Mouse (Mus musculus) B cell, adult 2 months (primary cell): Measurements from ENCODE around the gene Ankrd66.
"Not testable (repeated sequence)": the region's sequence is repeated elsewhere in the genome, so short reads cannot be mapped to it uniquely, and the experiment has no call there.

Source experiments
- DNase-seq, 2 experiments: peaks; one replicate each; pipeline ENCODE4 v3.0.0; 2022

Ankrd66 gene

DNA sequence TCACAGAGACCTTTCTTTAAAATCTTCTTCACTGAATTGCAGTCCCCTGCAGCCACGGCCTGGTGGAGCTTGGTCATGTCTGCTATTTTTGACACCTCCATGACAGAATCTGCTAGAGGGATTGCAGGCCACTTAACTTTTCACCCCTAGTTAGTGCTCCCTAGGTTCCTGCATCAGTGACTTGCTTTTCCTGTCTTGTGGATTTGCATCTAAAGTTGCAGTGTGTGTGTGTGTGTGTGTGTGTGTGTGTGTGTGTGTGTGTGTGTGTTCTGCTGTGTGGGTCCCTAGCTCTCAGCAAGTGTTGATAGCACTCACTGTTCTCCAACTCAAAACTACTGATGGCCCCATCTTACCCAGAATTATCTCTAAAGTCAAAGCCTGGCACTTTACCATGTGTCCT is at the start of gene Ankrd66:
TSS of gene Ankrd66 (minus strand) at position 101 of the 400 bp plus-strand sequence.
- no peak for DNase-seq

DNA sequence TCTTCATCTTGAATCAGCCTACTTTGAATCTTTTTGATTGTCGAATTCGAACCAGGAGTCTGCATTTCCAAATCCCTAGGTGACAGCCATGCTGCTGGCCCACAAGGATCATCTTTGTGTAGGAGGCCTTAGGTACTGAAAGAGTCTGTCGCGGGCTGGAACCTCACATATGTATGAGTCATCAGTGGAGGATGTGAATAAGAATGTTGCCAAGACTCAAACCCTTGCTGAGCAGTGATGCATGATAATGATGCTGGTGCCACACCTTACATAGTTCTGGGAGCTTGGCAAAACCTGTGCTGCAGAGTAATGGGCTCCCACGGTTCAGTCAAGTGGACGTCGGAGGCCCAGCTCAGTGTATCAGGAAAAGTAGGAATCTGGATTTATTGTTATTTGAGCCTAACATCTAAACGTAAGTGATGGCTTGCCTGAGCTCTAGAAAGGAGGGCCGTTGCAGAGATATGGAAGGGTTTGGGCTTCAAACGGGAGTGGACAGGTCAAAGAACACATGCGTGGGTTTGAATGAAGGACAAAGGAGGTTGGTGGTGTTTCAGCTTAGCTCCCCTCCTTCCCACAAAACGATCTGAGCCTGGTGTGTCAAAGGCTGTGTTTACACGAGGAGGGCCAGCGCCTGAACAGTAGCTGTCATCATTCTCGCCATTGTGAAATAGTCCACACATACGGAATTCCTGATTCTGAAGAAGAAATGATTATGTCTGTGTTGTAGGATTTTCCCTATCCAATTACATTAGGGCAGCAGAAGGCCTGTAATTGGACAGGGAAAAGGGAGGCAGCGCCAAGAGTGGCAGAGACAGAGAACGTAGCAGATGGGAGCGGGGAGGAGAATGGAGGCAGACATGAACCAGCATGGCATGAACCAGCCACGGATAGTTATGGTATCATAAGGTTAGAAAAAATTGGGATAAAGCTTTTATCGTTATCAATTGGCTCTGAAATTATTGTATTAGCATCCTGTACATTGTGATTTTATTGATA is 49.2 kb upstream of the Ankrd66 start:
- DNase-seq: no peak

DNA sequence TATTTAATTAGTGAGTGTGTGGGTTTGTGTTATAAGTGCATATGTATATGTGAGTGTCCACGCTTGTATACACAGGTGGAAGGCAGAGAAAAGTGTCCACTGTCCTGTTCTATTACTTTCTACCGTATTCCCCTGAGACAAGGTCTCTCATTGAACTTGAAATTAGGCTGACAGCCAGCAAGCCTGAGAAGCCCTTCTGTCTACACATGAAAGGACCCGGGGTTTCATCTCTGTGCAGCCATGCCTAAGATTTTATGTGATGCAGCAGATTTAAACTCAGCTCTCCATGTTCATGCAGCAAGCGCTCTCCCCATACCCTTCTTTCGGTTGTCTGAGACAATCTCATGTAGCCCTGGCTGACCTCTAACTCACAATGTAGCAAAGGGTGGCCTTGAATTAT is 47.1 kb upstream of the Ankrd66 start:
- DNase-seq: no peak

DNA sequence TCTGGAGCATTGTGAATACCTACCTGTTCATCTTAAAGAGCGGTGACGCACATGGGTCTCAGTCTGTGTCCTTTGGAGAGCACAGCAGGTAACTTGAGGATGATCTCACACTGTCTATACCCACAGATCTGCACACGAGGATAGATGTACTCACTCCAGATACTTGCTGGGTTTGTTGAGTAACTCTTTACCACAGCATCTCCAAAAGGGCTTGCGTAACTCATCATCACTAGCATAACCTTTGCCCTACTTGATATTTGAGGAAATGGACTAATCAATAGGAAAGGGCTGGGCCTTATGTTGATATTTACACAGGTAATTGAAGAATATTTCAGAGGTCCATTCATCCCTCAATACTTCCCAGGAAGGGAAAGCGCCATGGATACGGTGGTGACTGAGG is 46.3 kb upstream of the Ankrd66 start:
- DNase-seq: no peak

DNA sequence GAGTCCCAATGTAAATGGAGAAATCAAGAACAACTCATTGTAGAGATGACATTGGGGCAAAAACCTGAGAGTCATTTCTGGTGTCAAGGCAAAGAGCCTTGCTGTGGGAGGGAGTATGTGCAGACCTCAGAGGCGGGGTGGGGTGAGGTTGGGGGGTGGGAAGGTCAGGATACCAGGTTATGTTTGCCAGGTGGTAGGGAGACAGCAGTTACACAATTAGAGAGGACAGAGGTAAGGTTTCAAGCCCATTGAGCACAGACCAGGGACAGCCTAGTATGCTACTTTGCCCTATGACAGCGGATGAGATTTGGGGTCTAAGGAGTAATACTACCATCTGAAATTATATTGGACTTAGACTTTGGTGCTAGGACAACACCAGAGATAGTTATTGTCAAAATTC is 43.8 kb upstream of the Ankrd66 start:
- no peak for DNase-seq

DNA sequence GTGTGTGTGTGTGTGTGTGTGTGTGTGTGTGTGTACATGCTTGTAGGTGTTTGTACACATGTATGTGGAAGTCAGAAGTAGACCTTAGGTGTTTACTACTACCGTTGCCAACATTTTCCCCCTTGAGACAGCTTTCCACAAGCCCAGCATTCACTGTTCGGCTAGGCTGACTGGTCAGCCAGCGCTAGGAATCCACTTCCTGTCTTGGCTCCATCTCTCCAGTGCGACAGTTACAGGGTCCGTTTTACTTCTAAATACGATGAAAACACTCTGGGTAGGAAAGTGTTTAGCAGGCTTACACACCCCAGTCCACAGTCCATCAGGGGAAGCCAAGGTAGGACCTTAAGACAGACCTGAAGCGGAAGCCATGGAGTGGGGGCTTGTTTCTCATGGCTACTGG is 41.3 kb upstream of the Ankrd66 start:
- no peak for DNase-seq

DNA sequence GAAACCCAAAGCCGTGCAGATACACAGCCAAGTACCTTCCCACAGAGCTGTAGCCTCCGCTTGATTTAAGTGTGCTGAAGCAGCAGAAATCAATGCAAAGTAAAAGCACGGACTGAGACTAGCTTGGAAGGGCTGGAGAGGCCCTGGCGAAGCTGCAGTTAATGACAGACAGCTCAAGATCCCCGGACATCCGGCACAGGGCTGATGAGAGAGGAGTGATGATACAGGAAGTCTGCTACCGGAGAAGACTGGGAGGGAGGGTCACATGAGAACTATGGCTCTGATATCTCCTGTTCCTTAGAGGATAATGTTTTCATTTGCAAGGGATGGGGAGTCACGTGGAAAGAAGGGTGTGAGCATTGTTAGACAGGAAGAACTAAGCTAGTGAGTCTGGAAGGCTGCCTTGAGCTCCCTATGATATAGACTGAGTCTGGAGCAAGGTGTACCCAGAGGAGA is 37.6 kb upstream of the Ankrd66 start:
- DNase-seq: no peak

DNA sequence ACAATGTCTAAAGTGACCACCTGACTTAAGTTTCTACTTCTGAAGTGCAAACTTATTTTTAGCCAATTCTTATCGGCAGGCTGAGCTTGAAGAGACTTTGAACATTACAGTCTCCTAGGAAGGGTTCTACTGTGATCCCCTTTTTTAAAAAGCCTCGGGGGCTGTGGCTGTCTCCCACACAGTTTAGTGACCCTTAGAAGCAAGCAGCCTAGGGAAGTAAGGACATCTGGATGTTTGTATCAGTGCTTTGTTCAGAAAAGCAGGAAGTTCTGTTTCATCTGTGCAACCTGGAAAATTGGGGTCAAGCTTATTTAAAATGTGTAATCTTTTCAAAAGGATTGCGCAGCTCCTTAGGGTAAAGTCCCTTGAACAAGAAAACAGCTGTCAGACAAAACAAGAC is 37.0 kb upstream of the Ankrd66 start:
- no peak for DNase-seq

DNA sequence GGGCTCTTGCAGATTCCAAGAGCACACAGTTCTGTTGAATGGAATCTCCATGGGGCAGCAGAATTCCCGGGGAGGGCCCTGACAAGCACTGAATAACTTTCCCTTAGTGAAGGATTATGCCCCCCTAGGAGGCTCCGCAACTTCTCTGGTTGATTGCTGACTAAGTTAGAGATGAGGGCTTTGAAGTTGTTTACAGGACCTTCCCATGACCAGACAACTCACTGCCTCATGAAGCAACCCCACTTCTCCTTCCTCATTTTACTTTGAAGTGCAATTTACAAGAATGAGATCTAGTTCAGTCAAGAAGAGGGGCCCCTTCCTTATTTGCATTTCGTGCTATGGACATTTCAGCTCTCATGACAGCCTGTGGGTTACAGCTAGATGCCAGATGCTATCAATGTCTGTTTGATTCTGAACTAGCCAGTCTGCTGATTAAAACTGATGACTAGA is 30.2 kb upstream of the Ankrd66 start:
- peak; percentile 19 to 31 for DNase-seq

DNA sequence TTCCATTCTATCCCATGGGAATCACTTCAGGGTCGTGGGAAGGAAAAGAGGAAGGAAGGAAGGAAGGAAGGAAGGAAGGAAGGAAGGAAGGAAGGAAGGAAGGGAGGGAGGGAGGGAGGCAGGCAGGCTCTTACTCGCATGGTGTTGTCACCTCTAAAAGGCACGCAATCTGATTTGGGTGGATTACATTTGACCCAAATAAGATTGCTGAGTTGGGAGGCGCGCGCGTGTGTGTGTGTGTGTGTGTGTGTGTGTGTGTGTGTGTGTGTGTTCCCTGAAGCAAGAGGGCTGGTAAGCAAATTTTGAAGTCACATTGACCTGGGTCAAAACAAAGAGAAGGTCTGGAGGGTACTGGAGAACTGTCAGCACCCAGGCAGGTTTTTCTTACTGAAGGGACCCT is 25.8 kb upstream of the Ankrd66 start:
- peak in 1 of 2 experiments; percentile 8 for DNase-seq

DNA sequence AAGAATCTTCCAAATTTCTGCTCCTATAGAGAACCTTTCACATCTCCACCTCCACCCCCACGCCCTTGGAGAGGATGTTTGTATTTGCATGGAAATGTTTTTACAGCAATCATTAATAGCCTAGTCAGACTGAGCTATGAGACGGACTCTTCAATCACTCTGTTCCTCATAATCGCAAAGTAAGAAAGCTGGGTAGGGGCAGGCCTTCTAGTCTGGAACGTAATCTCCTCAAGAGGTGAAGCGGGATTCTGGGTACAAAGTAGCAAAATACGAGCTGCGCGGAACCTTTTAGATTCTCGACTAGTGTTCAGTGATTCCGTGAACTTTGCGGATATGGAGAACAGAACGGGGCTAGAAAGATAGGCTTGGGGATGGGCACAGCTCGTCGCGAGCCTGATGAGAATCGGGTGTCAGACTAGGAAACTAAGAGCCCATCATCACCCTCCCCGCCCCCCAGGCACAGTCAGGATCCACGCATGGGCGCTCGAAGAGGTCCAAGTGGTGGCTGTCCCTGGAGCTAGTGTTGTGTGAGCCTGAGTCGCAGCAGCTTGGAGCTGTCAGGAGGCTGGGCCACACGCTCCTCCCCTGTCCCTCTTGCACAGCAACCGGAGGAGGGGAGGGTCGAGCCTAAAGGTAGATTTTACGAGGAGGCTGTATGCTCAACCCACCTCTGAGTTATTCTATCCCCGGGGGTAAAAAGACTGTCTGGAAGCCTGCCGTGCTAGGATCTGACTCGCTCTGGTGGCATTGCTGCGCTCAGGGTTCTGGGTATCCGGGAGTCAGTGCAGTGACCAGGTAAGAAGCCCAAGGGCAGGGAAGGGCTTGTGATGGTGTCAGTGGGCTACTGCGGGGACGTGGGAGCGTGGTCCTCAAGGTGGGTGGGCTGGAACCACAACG is 24.8 kb upstream of the Ankrd66 start, which contains the start of gene Pla2g7:
TSS of gene Pla2g7 (plus strand) at position 107 of the 897 bp plus-strand sequence.
- peak; percentile 55 to 60 for DNase-seq

DNA sequence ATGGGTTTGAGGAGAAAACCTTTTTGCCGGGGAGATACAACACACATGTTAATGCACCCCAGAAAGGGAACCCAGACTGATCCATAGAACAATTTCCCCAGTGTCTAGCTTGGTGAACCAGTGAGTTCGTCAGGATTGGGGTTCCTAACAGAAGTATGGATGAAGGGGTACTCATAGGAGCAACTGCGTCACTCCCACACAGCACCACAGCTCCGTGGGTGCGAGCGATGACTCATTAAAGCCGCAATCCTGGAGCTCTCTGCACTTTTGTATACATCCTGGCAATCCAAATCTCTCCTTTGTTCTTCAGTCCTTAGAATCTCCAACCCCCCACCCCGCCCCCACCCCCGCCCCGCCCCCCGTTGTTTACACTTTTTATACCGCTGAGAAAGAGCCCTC is 24.2 kb upstream of the Ankrd66 start:
- no peak for DNase-seq

DNA sequence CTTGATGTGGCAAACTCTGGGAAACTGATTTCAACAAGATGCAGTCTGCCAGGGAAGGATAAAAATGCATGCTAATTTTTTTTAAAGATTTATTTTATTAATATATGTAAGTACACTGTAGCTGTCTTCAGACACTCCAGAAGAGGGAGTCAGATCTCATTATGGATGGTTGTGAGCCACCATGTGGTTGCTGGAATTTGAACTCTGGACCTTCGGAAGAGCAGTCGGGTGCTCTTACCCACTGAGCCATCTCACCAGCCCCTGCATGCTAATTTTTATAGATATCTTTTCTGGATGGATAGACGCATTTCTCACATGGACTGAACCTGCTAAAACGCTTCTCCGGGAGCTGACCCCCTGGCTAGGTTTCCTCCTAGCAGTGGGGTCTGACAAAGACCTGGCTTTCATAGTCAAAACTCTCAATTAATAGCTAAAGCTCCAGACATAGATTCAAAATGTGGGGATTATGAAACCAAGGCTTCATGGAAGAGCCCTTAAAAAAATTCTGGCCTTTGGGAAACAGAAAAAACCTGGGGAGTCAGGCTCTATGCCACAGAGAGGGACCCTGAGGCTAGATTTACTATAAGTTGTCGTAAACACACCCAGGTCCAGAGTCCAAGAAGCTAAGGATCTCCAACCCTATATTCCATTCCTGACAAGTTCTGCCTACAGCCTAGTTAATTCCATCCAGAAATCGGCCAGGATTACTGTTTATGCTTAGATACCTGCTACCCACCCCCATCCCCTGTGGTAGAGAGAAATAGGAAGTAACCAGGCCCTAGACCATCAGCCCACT is 20.0 kb upstream of the Ankrd66 start:
- no peak for DNase-seq

DNA sequence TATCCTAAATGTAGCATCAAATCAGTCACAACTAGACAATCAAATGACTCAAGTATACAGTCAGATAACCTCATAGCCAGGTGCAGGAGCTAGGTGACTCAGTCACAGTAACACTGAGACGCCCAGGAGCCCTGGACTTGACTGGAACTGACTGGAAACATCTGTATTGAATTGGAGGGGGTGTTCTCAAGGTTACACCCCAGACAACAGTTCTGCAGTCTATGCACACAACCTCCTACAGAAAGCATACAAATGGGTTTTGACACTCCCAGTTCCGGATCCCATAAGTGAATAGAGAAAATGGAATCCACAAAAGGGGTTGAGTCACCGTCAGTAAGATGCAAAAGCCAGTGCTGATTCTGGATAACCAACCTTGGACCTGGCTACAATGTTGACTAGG is 15.2 kb upstream of the Ankrd66 start:
- DNase-seq: no peak

DNA sequence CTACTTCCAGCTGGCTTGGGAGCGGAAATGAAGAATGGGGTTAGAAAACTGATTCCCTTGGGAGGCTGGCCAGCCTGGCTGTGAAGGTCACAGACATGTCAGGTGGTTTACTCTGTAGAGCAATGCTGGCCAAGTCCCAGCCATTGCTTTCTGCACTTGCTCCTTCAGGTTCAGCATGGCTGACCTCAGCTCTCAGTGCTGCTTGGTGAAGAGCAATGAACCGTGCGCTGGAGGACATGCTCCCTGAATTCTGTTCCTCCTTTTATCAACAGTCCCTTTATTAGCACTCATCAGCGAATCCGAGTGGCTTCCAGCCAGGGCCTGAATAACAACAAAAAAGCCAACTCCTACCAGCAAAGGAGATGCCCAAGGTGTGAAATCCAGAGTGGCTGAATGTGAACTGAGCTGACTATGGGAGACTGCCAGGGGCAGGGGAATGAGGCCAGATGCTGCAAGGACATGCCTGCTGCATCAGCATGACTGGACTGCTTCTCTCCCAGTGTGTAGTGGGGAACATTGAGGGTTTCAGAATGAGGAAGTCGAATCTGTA is 14.2 kb upstream of the Ankrd66 start:
- DNase-seq: peak; percentile 25 to 29

DNA sequence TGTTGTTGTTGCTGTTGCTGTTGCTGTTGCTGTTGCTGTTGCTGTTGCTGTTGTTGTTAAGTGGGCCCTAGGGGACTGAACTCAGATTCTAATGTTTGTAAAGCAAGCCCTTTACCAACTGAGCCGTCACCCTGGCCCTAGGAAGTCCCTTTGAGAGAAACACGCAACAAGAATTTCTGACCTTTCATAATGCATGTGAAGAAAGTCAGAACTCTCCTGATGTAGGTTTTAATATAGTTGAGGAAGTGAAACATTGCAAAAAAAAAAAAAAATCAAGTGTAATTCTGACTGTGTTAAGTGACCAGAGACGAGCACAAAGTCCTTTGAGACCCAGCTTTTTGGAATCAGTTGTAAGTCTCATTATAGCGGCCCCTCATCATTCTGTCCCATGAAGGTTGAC is 13.7 kb upstream of the Ankrd66 start:
- DNase-seq: peak; percentile 7 to 8

DNA sequence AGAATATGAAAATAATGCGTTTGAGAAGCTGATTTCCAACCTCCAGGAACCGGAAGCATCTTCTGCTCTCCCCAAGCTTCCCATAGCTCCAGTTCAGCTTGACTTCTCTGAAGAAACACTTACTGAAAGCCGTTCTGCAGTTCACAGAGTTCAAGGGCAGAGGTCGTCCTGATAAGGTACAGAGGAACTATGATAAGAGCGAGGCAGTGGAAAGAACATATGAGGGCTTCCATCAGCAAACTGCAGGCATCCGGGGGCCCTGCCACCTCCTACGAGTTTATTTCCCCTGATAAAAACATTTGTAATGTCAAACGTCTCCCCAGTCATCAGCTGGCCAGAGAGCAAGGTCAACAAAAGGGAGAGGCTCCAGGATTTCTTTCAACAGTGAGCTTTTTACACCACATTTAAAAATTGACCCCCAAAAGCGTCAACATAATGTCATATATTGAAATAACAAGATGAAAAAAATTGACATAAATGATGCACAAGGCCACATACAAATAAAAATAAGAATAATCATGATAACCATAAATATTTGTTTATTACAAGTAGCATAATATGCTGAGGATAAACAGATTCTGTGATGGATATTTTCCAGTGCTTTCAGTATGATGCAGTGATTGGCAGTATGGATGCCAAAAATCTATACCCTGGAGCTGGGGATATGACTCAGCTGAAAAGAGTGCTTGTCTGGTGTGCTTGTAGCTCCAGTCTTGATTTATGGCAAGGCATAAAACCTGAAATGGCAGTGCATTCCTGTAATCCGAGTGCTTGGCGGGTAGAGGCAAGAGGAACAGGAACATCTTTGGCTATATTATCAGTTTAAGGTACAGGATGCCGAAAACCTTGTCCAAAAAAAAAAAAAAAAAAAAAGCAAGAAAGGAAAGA is 11.3 kb upstream of the Ankrd66 start:
- DNase-seq: no peak

DNA sequence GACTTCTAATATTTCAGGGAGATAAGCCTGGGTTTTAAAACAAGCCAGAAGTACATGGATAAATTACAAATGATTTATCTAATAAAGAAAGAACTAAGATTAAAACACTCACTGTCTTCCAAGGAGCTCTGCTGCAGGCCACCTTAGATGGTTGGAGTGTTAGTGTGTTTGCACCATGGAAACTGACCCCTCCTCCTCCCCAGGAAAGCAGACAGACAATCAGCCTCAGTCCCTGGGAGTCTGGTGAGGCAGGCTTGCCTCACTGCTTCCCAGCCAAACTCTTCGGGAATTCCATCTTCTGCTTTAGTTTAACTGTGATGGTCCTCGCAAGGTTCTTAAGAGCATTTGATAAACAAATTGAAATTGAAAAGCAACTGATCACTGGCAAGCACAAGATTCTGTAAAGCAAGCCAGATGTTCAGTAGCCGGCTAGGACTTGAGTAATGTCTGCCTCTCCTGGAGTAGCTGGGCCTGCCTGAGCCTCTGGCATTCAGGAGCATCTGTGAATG is 7.7 kb upstream of the Ankrd66 start:
- no peak for DNase-seq

DNA sequence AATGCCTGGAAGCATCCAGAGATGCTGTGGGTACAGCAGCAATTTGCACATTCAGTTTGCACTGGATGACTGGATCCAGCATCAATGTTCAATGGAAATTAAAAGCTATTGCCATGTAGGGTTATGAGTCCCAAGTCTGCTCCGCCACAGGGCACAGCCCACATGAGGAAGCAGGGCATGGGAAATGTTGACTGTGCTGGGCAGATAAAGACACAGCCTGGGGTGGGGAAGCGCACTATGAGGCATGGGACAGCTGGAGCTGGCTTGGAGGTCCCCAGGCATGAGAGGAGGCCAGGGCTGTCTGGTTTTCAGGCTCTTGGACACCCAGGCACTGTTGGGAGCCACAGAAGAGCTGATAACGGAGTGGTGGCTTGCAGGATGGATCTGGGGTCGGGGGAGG is 601 bp upstream of the Ankrd66 start:
- no peak for DNase-seq

DNA sequence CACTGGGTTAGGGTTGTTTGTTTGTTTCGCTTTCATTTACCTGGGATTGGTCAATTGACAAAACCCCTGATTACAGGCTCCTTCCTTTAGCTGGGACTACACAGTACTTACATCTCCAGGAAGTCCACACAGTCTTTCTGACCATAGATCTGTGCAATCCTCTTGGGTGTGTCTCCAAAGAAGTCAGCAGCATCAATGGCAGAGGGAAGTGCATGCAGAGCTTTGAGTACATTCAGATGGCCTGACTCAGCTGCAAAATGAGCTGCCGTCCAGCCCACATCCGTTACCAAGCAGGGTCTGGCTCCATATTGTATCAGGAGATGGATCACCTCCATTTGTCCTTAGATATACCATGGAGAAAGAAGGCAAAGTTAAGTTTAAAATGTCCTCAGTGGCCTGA is 4.7 kb downstream of the Ankrd66 start:
- DNase-seq: no peak

DNA sequence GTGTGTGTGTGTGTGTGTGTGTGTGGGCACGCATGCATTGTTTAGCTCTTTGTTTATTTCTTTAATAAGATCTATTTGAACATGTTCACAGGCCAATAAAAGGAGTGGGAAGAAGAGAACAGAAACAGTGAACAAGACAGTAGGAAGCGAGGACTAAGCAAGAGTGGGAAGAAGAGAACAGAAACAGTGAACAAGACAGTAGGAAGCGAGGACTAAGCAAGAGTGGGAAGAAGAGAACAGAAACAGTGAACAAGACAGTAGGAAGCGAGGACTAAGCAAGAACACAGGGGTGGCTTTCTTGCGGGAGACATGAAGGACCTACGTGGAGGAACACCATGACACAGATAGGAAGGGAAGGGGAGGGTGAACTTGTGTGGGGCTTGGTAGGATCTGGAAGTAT is 6.6 kb downstream of the Ankrd66 start:
- DNase-seq: not testable (repeated sequence)
